Mouse (Mus musculus) thymus, adult 2 months (tissue): ENCODE data around the gene Gm21103. TPM values are rescaled to one million over a fixed set of nuclear protein-coding genes. Genes with fewer than 3 reads are reported as not detected.
A peak's percentile ranks its signal among the peaks of the same experiment; 100 is the strongest.
"Not testable (repeated sequence)": the region's sequence is repeated elsewhere in the genome, so short reads cannot be mapped to it uniquely, and the experiment has no call there.

Source experiments
- DNase-seq: peaks from one replicate; pipeline ENCODE4 v3.0.0; 2021
- H3K27ac ChIP-seq: fragments of 200-500 bp; 2 replicates; pipeline ENCODE4 v1.5.1; 2012; ENCODE audit warnings: low read length, control low read depth; ENCODE audit not compliant: control insufficient read depth, insufficient read depth
- H3K27me3 ChIP-seq: fragments of 200-500 bp; 2 replicates; pipeline ENCODE4 v1.6.1; 2012; ENCODE audit warnings: mild to moderate bottlenecking, low read length, moderate library complexity, mixed read lengths; ENCODE audit not compliant: control insufficient read depth, insufficient read depth
- H3K36me3 ChIP-seq: fragments of 200-500 bp; 2 replicates; pipeline ENCODE4 v1.6.1; 2012; ENCODE audit warnings: mild to moderate bottlenecking, low read length, moderate library complexity; ENCODE audit not compliant: control insufficient read depth, insufficient read depth
- H3K4me1 ChIP-seq: fragments of 200-500 bp; replicated peaks from 2 replicates; pipeline ENCODE4 v1.6.1; 2012; ENCODE audit warnings: low read length; ENCODE audit not compliant: control insufficient read depth, insufficient read depth
- H3K4me3 ChIP-seq: fragments of 200-500 bp; 2 replicates; pipeline ENCODE4 v1.5.1; 2012; ENCODE audit warnings: mild to moderate bottlenecking, low read length, control low read depth, moderate library complexity; ENCODE audit not compliant: control insufficient read depth, insufficient read depth
- WGBS: fragments of 180-500 bp; shearing (Covaris S2); methylation state at CpG from one replicate; pipeline ENCODE4 v1.1.7; 2018; 5-methylcytosine and 5-hydroxymethylcytosine counted together
- polyA plus RNA-seq: library from polyadenylated mRNA; depleted of rRNA; stranded (reverse); fragments of >200 nt; gene quantifications from 2 replicates; pipeline ENCODE4 v1.2.3, GENCODE M21; 2012; rRNA removed

Gm21103 gene
- not detected in 2 replicates for polyA plus RNA-seq

DNA sequence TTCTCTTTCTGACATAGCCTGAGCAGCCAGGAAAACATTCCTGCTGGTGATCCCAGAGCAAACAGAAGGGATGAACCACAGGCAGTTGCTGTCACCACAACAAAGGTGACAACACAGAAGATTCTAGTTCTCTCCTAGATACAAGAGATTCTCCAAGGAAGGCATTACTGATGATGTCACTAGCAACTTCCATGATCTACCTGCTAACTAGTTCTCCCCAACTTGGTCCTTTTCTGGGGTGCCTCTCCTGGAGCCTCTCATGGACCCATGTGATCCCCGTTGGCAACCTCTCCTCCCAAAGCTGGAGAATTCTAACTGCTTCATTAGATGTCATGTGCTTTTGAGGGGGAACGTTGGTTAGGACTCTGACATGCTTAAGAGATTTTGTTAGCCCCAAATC, at the start of gene Gm21103:
Gm21103 (minus strand) TSS at position 101 of the 400 bp plus-strand sequence.
- not testable (repeated sequence) for H3K4me1 ChIP-seq, H3K4me3 ChIP-seq, H3K36me3 ChIP-seq, H3K27ac ChIP-seq, DNase-seq, H3K27me3 ChIP-seq
- WGBS: 91% methylated on average over 2 of the region's 2 CpGs

GRCm38 (mm10) chr14:6343578-6343977, 38.9 kb upstream of the Gm21103 start, which contains the start of gene Gm3618:
Gm3618 (minus strand) TSS chr14:6343678.
- no CpG with 5 or more reads among the region's 10 CpGs for WGBS

GRCm38 (mm10) chr14:6286931-6287715, 17.5 kb downstream of the Gm21103 start, which contains the start of gene Gm3411:
Gm3411 (minus strand) TSS chr14:6287250.
- H3K4me3 ChIP-seq, H3K4me1 ChIP-seq, H3K36me3 ChIP-seq, H3K27me3 ChIP-seq, H3K27ac ChIP-seq: not testable (repeated sequence)
- WGBS: 6% methylated on average over 50 of the region's 57 CpGs
- peak; percentile 9 for DNase-seq

More at GRCm38 (mm10) chr14:6343578-6343977, 38.9 kb upstream of the Gm21103 start, which contains the start of gene Gm3618:
- not testable (repeated sequence) for DNase-seq, H3K36me3 ChIP-seq, H3K4me1 ChIP-seq, H3K27ac ChIP-seq, H3K4me3 ChIP-seq, H3K27me3 ChIP-seq

Other genes starting within 250 kb of the Gm21103 start
- 0.11 TPM in 1 of 2 replicates, not detected in the other for gene Gm6337, start 246.6 kb downstream of the Gm21103 start, polyA plus RNA-seq
- gene Gm8206, start 210.9 kb downstream of the Gm21103 start, polyA plus RNA-seq: 0.05 TPM in 1 of 2 replicates, not detected in the other
- gene Gm3468, start 196.2 kb downstream of the Gm21103 start, polyA plus RNA-seq: 0.19 and 0.53 TPM in 2 replicates
- not detected in 2 replicates for gene Gm3476, start 179.0 kb downstream of the Gm21103 start, polyA plus RNA-seq
- 0.04 TPM in 1 of 2 replicates, not detected in the other for gene Gm21560, start 85.6 kb downstream of the Gm21103 start, polyA plus RNA-seq
- 0.06 and 0.51 TPM in 2 replicates for gene Gm3411, start 17.6 kb downstream of the Gm21103 start, polyA plus RNA-seq
- gene Gm3618, start 38.8 kb upstream of the Gm21103 start, polyA plus RNA-seq: not detected in 2 replicates
- gene Gm16440, start 85.5 kb upstream of the Gm21103 start, polyA plus RNA-seq: not detected in 2 replicates
- gene Gm3591, start 107.6 kb upstream of the Gm21103 start, polyA plus RNA-seq: 0.35 TPM in 1 of 2 replicates, not detected in the other
- not detected in 2 replicates for gene Gm3594, start 139.8 kb upstream of the Gm21103 start, polyA plus RNA-seq
- gene Gm8356, start 232.4 kb upstream of the Gm21103 start, polyA plus RNA-seq: not detected in 2 replicates